Mouse (Mus musculus) leukemia stem cell, adult 10-12 weeks (primary cell): ENCODE data around the gene Galk2. TPM values are rescaled to one million over a fixed set of nuclear protein-coding genes. Genes with fewer than 3 reads are reported as not detected.

ENCODE experiments used
- polyA plus RNA-seq: library from polyadenylated mRNA; stranded (reverse); fragments of >175 nt; gene quantifications from 2 replicates; pipeline ENCODE4 v1.2.3, GENCODE M21; 2012; ENCODE audit warnings: low replicate concordance

Galk2 gene
- polyA plus RNA-seq = 0.08 and 1.3 TPM in 2 replicates

GRCm38 (mm10) chr2:125858521-125859280 lies at the start of gene Galk2, which contains the start of gene Cops2:
Gene Galk2, plus strand, starts transcription at chr2:125859109.
Gene Cops2, minus strand, starts transcription at chr2:125859139.

Other genes with a start within 250 kb of the Galk2 start
- 1.3 and 2.2 TPM in 2 replicates for gene Cep152, start 234.0 kb upstream of the Galk2 start, polyA plus RNA-seq
- 30.7 and 38.0 TPM in 2 replicates for gene Eid1, start 186.0 kb upstream of the Galk2 start, polyA plus RNA-seq
- gene Shc4, start 135.0 kb upstream of the Galk2 start, polyA plus RNA-seq = 0.50 and 1.4 TPM in 2 replicates
- 4.6 and 5.8 TPM in 2 replicates for gene Secisbp2l, start 76.2 kb upstream of the Galk2 start, polyA plus RNA-seq
- gene Cops2, start within 50 bp of the Galk2 start, polyA plus RNA-seq = 0.32 and 4.9 TPM in 2 replicates
- not detected in 2 replicates for gene Fgf7, start 175.5 kb downstream of the Galk2 start, polyA plus RNA-seq